Mouse (Mus musculus): ENCODE data around the gene Gm19345. TPM values are rescaled to one million over a fixed set of nuclear protein-coding genes. Genes with fewer than 3 reads are reported as not detected.

Gm19345 gene
- polyA plus RNA-seq, 1 experiment from 2014 or later: 7.6 TPM

DNA sequence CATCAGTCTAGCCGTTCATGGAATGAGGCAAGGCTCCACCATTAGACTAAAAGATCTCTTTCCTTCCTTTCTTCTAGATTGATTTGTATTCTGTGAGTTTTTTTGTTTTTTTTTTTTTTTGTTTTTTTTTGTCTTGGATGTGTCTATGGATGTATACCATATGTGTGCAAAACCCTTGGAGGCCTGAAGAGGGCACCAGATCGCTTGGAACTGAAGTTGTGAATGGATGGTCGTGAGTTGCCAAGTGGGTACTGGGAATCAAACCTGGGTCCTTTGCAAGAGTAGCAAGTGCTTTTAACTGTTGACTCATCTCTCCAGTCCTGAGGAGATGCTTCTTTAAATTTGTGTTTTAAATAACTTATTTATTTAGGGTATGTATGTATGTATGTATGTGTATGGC lies 17.7 kb upstream of the Gm19345 start:
- Histone ChIP-seq H3K9ac (no peak overlapping the region), H3K4me2 (no peak overlapping the region), H3K27me3 (0 out of 2 replicates have a peak, but pooled peaks cover 4% of the 10 kb centered on the region), H3K36me3 (no peaks in the 10 kb centered on the region), H3K4me1 (replicated peaks) (no peaks in the 10 kb centered on the region), H3K27ac (no peak overlapping the region), H3K9me3 (no peaks in the 10 kb centered on the region), H3K4me3 (no peak overlapping the region)
- WGBS: 67% methylated on average over 3 of the region's 3 CpGs
- ATAC-seq (ENCODE audit: low FRiP score): no peak

DNA sequence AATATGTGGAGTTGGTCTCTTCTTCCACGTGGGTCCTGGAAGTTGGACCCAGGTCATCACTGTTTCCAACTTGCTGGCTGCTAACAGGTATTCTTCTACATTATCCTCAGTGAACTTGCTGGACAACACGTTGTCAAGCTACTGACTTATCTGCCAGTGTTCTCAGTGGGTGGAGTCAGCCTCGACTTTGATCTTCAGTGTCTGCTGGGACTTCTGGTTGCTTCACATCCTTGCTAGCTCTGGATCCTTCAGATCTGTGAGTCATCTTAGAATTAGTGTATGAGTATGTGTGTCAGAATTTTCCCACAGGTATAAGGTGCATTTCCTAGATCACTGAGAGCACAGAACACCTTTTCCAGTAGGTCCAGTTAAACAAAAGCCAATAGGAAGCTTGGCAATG lies 15.0 kb upstream of the Gm19345 start:
- no peak overlapping the region for H3K27ac ChIP-seq
- 0 out of 2 replicates have a peak, but pooled peaks cover 1% of the 10 kb centered on the region for H3K27me3 ChIP-seq
- H3K36me3 ChIP-seq: no peaks in the 10 kb centered on the region
- no peaks in the 10 kb centered on the region for H3K9me3 ChIP-seq
- H3K4me2 ChIP-seq: no peak overlapping the region
- H3K9ac ChIP-seq: no peak overlapping the region
- no peak for ATAC-seq (ENCODE audit: low FRiP score)
- H3K4me1 ChIP-seq (replicated peaks): no peaks in the 10 kb centered on the region
- WGBS: 64% methylated on average over 3 of the region's 3 CpGs
- no peak overlapping the region for H3K4me3 ChIP-seq

DNA sequence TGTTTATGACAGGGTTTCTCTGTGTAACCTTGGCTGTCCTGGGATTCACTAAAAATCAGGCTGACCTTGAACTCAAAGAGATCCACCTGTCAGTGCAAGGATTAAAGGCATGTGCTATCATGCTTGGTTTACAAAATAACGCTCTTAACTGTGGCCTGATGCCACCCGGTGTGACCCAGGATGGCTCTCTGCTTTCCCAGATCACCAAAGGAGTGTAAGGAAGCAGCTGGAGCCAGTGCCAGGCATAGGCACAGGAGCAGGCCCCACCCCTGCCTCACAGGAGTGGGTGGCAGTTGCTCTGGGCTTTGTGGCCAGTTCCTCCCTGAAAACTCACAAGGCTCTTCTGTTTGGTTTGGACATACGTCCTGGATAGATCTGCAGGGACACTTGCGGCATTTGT lies 11.4 kb upstream of the Gm19345 start:
- Histone ChIP-seq H3K9ac (no peak overlapping the region), H3K27ac (no peak overlapping the region), H3K36me3 (no peaks in the 10 kb centered on the region), H3K4me3 (no peak overlapping the region), H3K4me2 (no peak overlapping the region), H3K9me3 (no peaks in the 10 kb centered on the region), H3K27me3 (peaks cover 26% of the 10 kb centered on the region), H3K4me1 (replicated peaks) (no peaks in the 10 kb centered on the region)
- no peak for ATAC-seq (ENCODE audit: low FRiP score)
- 83% methylated on average over 4 of the region's 4 CpGs for WGBS

- H3K4me2 ChIP-seq: no peak overlapping the region
- no peak for ATAC-seq (ENCODE audit: low FRiP score)
- WGBS: 83% methylated on average over 3 of the region's 3 CpGs
- peaks cover 26% of the 10 kb centered on the region for H3K27me3 ChIP-seq
- H3K4me1 ChIP-seq (replicated peaks): no peaks in the 10 kb centered on the region
- no peak overlapping the region for H3K27ac ChIP-seq
- no peak overlapping the region for H3K9ac ChIP-seq
- no peaks in the 10 kb centered on the region for H3K36me3 ChIP-seq
- H3K4me3 ChIP-seq: no peak overlapping the region
- no peaks in the 10 kb centered on the region for H3K9me3 ChIP-seq
Measured at GRCm38 (mm10) chr7:19840936-19841335, 10.9 kb upstream of the Gm19345 start.

GRCm38 (mm10) chr7:19841686-19842413 lies 10.0 kb upstream of the Gm19345 start:
- H3K36me3 ChIP-seq: no peaks in the 10 kb centered on the region
- H3K4me3 ChIP-seq: no peak overlapping the region
- peaks cover 31% of the 10 kb centered on the region for H3K27me3 ChIP-seq
- 83% methylated on average over 21 of the region's 21 CpGs for WGBS
- no peak for ATAC-seq (ENCODE audit: low FRiP score)
- H3K9me3 ChIP-seq: no peaks in the 10 kb centered on the region
- H3K4me2 ChIP-seq: no peak overlapping the region
- H3K27ac ChIP-seq: no peak overlapping the region
- H3K9ac ChIP-seq: no peak overlapping the region
- no peaks in the 10 kb centered on the region for H3K4me1 ChIP-seq (replicated peaks)

DNA sequence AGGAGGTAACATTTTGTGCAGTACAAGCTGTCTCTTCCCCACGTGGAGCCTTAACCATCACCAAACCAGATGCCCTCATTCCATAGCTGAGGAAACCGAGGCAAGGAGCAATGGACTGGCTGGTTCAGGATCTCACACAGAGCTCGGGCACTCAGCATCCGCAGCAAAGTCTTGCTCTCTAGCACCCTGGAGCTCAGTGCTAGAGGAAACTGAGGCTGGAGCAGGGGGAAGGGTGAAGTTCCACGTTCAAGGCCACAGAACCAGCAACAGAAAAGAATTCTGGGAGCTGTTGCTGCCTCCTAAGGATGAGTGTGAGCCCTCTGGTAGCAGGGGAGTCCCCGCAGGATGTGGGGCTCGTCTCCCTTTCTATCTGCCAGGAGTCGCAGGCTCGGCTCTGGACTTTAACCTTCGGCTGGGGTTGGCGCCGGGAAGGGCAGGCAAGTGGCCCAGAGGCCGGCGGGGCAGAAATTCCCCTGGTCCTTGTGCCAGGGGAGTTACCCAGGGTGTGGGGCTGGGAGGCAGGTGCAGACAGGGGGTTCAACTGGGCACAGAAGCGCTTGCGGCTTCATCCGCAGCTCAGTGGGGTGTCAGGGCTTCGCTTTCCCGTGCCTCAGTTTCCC lies 8.8 kb upstream of the Gm19345 start:
- H3K4me3 ChIP-seq: no peak overlapping the region
- no peak overlapping the region for H3K4me2 ChIP-seq
- ATAC-seq (ENCODE audit: low FRiP score): 0 out of 2 replicates have a peak, but pooled peaks have one; percentile 36
- H3K27ac ChIP-seq: no peak overlapping the region
- no peaks in the 10 kb centered on the region for H3K36me3 ChIP-seq
- 33% methylated on average over 19 of the region's 19 CpGs for WGBS
- no peaks in the 10 kb centered on the region for H3K9me3 ChIP-seq
- peaks cover 43% of the 10 kb centered on the region for H3K27me3 ChIP-seq
- 0 out of 2 replicates have a peak, but pooled peaks cover 5% of the 10 kb centered on the region for H3K4me1 ChIP-seq (replicated peaks)
- H3K9ac ChIP-seq: no peak overlapping the region

GRCm38 (mm10) chr7:19843561-19843960 lies 8.2 kb upstream of the Gm19345 start:
- Histone ChIP-seq H3K4me2 (no peak overlapping the region), H3K9me3 (no peaks in the 10 kb centered on the region), H3K27ac (no peak overlapping the region), H3K4me1 (replicated peaks) (0 out of 2 replicates have a peak, but pooled peaks cover 5% of the 10 kb centered on the region), H3K9ac (no peak overlapping the region), H3K4me3 (no peak overlapping the region), H3K36me3 (no peaks in the 10 kb centered on the region), H3K27me3 (peaks cover 48% of the 10 kb centered on the region)
- ATAC-seq (ENCODE audit: low FRiP score): peak; percentile 76
- WGBS: 3% methylated on average over 11 of the region's 11 CpGs

GRCm38 (mm10) chr7:19844521-19845171 lies 7.2 kb upstream of the Gm19345 start:
- no peak for ATAC-seq (ENCODE audit: low FRiP score)
- Histone ChIP-seq H3K27ac (no peak overlapping the region), H3K4me3 (no peak overlapping the region), H3K9me3 (no peaks in the 10 kb centered on the region), H3K9ac (no peak overlapping the region), H3K36me3 (no peaks in the 10 kb centered on the region), H3K27me3 (peaks cover 55% of the 10 kb centered on the region), H3K4me2 (no peak overlapping the region), H3K4me1 (replicated peaks) (0 out of 2 replicates have a peak, but pooled peaks cover 5% of the 10 kb centered on the region)
- 67% methylated on average over 15 of the region's 15 CpGs for WGBS

DNA sequence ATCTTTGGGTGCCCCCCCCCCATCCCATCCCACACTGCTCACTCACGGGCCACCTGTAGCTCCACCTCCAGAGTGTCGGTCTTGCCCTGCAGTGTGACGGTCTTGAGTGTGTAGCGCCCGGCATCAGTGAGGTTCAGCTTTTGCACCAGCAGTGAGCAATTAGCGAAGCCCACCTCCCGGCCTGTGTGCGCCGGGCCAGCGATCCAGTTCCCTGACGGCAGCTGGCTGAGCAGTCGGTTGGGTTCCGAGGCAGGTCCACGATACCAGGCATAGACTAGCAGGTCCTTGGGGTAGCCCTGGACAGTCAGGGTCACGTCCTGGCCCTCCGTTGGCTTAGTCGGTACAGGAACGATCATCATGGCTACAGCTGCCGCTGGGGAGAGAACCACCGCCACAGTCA lies 1.7 kb downstream of the Gm19345 start:
- Histone ChIP-seq H3K27me3 (peaks cover 47% of the 10 kb centered on the region), H3K36me3 (no peaks in the 10 kb centered on the region), H3K4me3 (no peak overlapping the region), H3K4me2 (no peak overlapping the region), H3K4me1 (replicated peaks) (no peaks in the 10 kb centered on the region), H3K9me3 (no peaks in the 10 kb centered on the region), H3K27ac (no peak overlapping the region), H3K9ac (no peak overlapping the region)
- ATAC-seq (ENCODE audit: low FRiP score): no peak
- WGBS: 90% methylated on average over 20 of the region's 20 CpGs

DNA sequence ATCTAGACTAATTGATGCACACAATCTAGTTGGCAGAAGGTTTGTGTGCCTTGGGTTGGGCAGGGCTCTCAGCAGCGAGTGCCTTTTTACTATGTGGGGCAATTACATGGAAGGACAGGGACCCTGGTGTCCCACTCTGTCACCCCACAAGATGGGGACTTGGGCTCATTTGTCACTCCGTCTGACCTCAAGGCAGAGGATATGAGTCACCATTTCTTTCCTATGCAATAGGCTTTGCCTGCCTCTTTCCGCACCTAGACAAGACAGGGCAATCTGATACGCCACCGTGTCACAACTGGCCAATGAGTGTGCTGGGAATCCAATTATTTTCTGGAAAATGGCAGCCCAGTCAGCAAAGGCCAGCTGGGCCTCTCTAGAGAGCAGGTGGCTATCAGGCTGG lies 3.9 kb downstream of the Gm19345 start:
- no peak overlapping the region for H3K9ac ChIP-seq
- WGBS: 84% methylated on average over 5 of the region's 5 CpGs

GRCm38 (mm10) chr7:19856283-19856682 lies 4.5 kb downstream of the Gm19345 start:
- WGBS: 83% methylated on average over 6 of the region's 6 CpGs
- Histone ChIP-seq H3K27me3 (peaks cover 31% of the 10 kb centered on the region), H3K36me3 (no peaks in the 10 kb centered on the region), H3K4me3 (no peak overlapping the region), H3K4me2 (no peak overlapping the region), H3K9ac (no peak overlapping the region), H3K9me3 (no peaks in the 10 kb centered on the region), H3K27ac (no peak overlapping the region), H3K4me1 (replicated peaks) (no peaks in the 10 kb centered on the region)
- ATAC-seq (ENCODE audit: low FRiP score): no peak

More for the DNA sequence above, 3.9 kb downstream of the Gm19345 start:
- peaks cover 35% of the 10 kb centered on the region for H3K27me3 ChIP-seq
- ATAC-seq (ENCODE audit: low FRiP score): no peak
- H3K9me3 ChIP-seq: no peaks in the 10 kb centered on the region
- no peaks in the 10 kb centered on the region for H3K36me3 ChIP-seq
- no peak overlapping the region for H3K4me2 ChIP-seq
- no peak overlapping the region for H3K4me3 ChIP-seq
- no peak overlapping the region for H3K27ac ChIP-seq
- no peaks in the 10 kb centered on the region for H3K4me1 ChIP-seq (replicated peaks)

- Histone ChIP-seq H3K4me3 (no peak overlapping the region), H3K9ac (no peak overlapping the region), H3K4me1 (replicated peaks) (no peaks in the 10 kb centered on the region), H3K9me3 (no peaks in the 10 kb centered on the region), H3K4me2 (no peak overlapping the region), H3K27me3 (peaks cover 12% of the 10 kb centered on the region; the same call in 1 of the 2 replicates), H3K36me3 (no peaks in the 10 kb centered on the region), H3K27ac (no peak overlapping the region)
- no peak for ATAC-seq (ENCODE audit: low FRiP score)
- 82% methylated on average over 10 of the region's 10 CpGs for WGBS
Measured at GRCm38 (mm10) chr7:19859740-19860139, 7.9 kb downstream of the Gm19345 start.
